Mouse (Mus musculus) olfactory bulb, adult 2 months (tissue): ENCODE data around the gene Rnf150.

ENCODE experiments used
- CTCF ChIP-seq: fragments of 200-500 bp; IDR thresholded peaks from 2 replicates; pipeline ENCODE4 v1.5.1; 2012; ENCODE audit warnings: low read depth, mild to moderate bottlenecking, low read length, moderate library complexity; ENCODE audit not compliant: insufficient read depth
- POLR2A ChIP-seq: fragments of 200-500 bp; IDR thresholded peaks from 2 replicates; pipeline ENCODE4 v1.6.1; 2012; ENCODE audit warnings: mild to moderate bottlenecking, low read depth, low read length, moderate library complexity; ENCODE audit not compliant: insufficient read depth

DNA sequence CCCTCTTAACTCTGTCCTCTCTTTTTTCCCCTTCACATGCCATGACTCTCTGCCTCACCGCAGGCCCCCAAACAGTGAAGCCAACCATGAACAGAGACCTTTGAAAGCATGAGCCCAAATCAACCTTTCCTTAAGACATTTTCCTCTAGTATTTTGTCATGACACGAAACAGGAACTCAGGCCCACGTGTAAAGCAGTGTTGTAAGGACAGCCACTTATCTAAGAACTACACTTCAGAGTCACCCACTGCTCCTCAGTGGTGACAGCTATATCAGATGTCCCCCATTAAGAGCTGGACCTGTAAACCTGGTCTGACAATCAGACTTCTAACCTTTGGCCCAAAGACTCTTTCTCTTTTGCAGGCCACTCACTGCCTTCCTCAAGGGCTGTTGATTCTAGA lies 40.3 kb downstream of the Rnf150 start:
- TF ChIP-seq CTCF = no peak
- no peak for TF ChIP-seq POLR2A
